Mouse (Mus musculus): ENCODE data around the gene Rerg. TPM values are rescaled to one million over a fixed set of nuclear protein-coding genes. Genes with fewer than 3 reads are reported as not detected.
A peak's percentile ranks its signal among the peaks of the same experiment; 100 is the strongest.

Gene Rerg
- polyA plus RNA-seq, 1 experiment from 2014 or later, result 5.5 TPM

DNA sequence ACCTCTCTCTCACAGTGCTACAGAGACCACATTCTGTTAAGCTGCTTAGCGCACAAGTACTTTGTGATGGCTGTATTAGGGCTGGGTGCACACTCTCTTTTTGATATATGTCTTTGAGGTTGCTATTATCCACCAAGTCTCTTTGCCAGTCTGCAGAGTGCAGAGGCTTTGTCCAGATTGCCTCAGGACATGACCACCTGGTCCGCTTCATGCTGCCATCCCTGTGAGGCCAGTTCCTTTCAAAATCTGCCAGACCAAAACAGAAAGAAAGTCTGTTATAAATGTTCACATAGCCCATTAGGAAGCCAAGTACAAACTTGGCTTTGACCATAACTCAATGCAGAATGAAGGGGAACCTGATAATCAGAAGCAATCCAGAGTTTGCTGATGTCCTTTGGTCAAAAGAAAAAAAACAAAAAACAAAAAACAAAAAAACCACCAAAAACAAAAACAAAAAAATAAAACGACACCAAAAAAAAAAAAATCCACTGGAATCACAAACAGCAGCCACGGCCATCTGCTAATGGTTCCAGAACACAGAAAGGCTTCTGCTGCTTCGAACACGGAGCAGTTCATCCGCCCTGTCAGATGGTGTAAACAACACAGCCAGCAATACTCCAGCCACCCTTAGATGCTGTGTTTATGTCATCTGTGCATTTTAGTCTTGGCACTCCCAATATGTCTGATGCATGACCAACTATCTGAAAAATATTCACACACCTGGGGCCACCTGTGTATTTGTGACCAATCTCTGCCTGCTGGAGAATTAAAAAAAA, 68.2 kb downstream of the Rerg start:
- no peak overlapping the region for H3K4me3 ChIP-seq
- H3K9ac ChIP-seq, result no peak overlapping the region
- WGBS, result 78% methylated on average over 7 of the region's 7 CpGs
- H3K4me1 ChIP-seq (replicated peaks), result no peaks in the 10 kb centered on the region
- no peak for ATAC-seq (replicated peaks; ENCODE audit: insufficient number of reproducible peaks, insufficient read depth, low FRiP score, low read depth)
- no peaks in the 10 kb centered on the region for H3K9me3 ChIP-seq (replicated peaks)
- no peak overlapping the region for H3K4me2 ChIP-seq
- H3K36me3 ChIP-seq, result no peaks in the 10 kb centered on the region
- H3K27ac ChIP-seq, result no peak overlapping the region
- H3K27me3 ChIP-seq, result no peaks in the 10 kb centered on the region

DNA sequence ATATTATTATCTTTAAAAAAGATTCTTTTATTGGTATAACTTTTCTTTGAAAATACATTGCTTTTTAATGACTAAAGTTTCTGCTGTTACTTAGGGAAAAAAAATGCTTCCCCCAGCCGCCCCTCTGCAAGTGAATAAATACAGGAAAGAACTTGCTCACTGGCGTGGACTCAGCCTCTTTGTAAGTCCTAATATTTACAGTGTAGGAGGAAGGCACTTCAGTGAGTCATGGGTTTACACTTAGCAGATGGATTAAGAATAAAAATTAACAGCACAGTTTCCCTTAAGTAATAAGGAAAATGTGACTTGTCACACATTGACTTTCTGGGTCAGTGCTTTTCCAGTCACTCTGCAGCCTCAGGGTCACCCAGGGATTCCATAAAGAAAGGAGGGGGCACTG, 70.0 kb downstream of the Rerg start:
- no peak for ATAC-seq (replicated peaks; ENCODE audit: insufficient number of reproducible peaks, insufficient read depth, low FRiP score, low read depth)
- Histone ChIP-seq H3K4me2 (no peak overlapping the region), H3K27me3 (no peaks in the 10 kb centered on the region), H3K4me1 (replicated peaks) (no peaks in the 10 kb centered on the region), H3K36me3 (no peaks in the 10 kb centered on the region), H3K9ac (no peak overlapping the region), H3K4me3 (no peak overlapping the region), H3K27ac (no peak overlapping the region), H3K9me3 (replicated peaks) (no peaks in the 10 kb centered on the region)
- 59% methylated on average over 2 of the region's 2 CpGs for WGBS

DNA sequence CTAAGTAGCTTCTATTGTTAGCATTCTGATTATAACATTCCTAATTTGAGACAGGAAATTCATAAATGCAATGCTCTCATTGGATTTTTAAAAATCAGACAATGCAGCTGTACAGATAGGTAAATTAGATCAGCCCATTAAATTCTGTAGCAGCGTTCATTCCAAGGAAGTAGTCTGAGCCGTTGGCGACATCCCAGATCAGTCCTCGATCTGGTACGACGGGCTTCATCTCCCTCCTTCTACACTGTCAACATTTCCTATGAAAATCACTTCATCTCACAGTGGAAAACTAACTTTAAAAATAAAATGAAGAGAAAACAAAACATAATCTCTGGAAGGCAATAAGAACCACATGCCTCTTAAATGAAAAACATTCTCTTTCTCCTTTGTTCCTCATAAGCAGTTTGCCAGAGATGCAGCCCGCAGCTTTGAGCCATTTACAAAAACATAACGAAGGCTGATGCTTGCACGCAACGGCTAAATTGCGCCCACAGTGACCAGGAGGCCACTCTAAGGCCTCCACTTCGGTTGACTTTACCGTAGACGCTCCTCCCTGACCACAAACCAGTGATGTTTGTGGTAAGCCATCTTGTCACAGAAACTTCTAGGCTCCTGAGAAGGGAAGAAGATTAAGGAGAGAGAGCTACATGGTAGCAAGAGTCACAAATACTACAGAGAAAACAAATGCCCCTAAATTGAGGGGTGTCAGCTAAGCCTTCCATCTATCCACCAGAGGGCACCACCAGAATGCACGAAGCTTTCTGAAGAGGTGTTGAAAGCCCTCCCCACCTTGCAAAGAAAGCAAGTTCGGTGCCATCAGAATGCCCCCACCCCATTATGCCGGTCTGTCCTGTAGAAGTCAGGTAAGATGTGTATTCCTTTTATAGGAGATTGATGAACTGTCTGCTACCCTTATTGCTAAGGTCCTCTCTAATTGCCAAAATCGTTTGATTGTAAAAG, 71.8 kb downstream of the Rerg start:
- Histone ChIP-seq H3K4me1 (replicated peaks) (no peaks in the 10 kb centered on the region), H3K27ac (no peak overlapping the region), H3K4me3 (no peak overlapping the region), H3K36me3 (no peaks in the 10 kb centered on the region), H3K9ac (no peak overlapping the region), H3K4me2 (no peak overlapping the region), H3K27me3 (no peaks in the 10 kb centered on the region), H3K9me3 (replicated peaks) (no peaks in the 10 kb centered on the region)
- no peak for ATAC-seq (replicated peaks; ENCODE audit: insufficient number of reproducible peaks, insufficient read depth, low FRiP score, low read depth)
- WGBS, result 62% methylated on average over 18 of the region's 18 CpGs

DNA sequence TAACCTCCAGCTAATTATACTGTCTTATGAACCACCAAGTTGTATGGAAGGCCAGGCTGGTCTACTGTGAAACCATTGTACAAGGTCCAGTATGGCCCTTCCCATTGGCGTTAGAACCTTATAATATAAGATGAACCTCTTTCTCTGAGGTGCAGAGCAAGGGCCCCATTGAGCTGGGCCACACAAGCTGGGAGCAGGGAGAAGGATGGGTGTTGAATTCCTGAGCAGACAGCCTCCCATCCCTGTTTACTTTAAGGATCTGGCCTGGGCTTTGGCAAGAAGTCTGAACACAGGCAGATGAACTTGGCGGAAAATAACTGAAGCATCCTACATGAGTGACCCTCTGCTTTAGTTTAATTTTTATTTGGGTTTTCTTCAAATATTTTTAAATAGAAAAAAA, 75.8 kb downstream of the Rerg start:
- 83% methylated on average over 2 of the region's 2 CpGs for WGBS
- Histone ChIP-seq H3K4me1 (replicated peaks) (no peaks in the 10 kb centered on the region), H3K27me3 (no peaks in the 10 kb centered on the region), H3K9ac (no peak overlapping the region), H3K4me2 (no peak overlapping the region), H3K9me3 (replicated peaks) (no peaks in the 10 kb centered on the region), H3K36me3 (no peaks in the 10 kb centered on the region), H3K27ac (no peak overlapping the region), H3K4me3 (no peak overlapping the region)
- ATAC-seq (replicated peaks; ENCODE audit: insufficient number of reproducible peaks, insufficient read depth, low FRiP score, low read depth), result no peak

DNA sequence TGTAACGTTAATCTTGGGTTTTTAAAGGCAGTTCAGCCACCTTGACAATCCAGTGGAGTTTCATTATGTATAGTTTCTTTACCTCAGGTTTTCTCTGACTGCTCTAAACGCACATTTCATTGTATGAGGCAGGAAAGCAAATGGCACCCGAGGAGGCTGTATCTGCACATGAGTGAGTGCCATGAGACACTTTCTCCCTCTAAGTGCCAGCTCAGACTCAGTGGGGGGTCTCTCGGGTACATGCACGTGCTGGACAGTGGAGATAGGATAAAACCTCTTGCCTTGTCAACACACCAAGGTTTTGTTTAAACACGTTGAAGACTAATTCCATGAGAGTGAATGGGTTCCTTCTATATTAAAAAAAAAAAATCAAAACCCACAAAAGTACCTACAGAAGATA, 81.8 kb downstream of the Rerg start:
- H3K27ac ChIP-seq, result no peak overlapping the region
- H3K4me2 ChIP-seq, result no peak overlapping the region
- H3K9me3 ChIP-seq (replicated peaks), result no peaks in the 10 kb centered on the region
- H3K4me1 ChIP-seq (replicated peaks), result no peaks in the 10 kb centered on the region
- H3K27me3 ChIP-seq, result no peaks in the 10 kb centered on the region
- ATAC-seq (replicated peaks; ENCODE audit: insufficient number of reproducible peaks, insufficient read depth, low FRiP score, low read depth), result no peak
- H3K36me3 ChIP-seq, result no peaks in the 10 kb centered on the region
- WGBS, result 55% methylated on average over 6 of the region's 6 CpGs
- no peak overlapping the region for H3K4me3 ChIP-seq
- H3K9ac ChIP-seq, result no peak overlapping the region

DNA sequence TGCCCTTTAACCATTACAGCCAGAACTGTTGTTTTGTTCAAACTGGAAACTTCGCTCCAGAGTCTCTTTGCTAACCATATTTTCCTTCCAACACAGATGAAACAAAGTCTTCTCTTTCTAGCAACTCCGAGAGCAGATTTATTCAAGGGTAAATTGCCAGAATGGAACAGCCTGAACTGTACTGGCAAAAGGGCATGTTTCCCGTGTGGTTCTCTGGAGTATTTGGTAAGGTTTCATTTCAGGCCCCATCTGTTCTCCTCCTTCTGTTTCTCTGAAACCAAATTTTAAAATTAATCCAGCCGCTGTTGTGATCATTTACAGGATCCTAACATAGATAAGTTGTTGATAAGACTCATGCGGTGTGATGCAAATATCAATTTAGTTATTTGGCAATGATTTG, 82.3 kb downstream of the Rerg start:
- Histone ChIP-seq H3K9me3 (replicated peaks) (no peaks in the 10 kb centered on the region), H3K27me3 (no peaks in the 10 kb centered on the region), H3K4me1 (replicated peaks) (no peaks in the 10 kb centered on the region), H3K36me3 (no peaks in the 10 kb centered on the region), H3K4me2 (no peak overlapping the region), H3K4me3 (no peak overlapping the region), H3K27ac (no peak overlapping the region), H3K9ac (no peak overlapping the region)
- 80% methylated on average over 5 of the region's 5 CpGs for WGBS
- no peak for ATAC-seq (replicated peaks; ENCODE audit: insufficient number of reproducible peaks, insufficient read depth, low FRiP score, low read depth)

DNA sequence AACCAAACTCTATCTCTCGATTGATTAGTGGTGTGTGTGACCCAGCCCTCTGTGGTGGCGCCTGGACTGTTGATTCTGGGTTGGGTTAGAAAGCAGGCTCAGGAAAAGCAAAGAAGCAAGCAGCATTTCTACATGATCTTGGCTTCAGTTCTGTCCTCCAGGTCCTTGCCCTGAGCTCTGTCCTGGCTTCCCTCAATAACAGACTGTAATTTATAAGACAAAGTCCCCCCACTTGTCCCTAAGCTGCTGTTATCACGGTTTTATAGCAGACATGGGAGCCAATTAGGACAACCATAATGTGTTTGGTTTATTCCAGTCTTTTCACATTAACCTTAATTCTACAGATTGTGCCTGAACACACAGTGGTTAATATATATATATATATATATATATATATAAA, 82.8 kb downstream of the Rerg start:
- H3K27me3 ChIP-seq, result no peaks in the 10 kb centered on the region
- 67% methylated on average over 3 of the region's 3 CpGs for WGBS
- ATAC-seq (replicated peaks; ENCODE audit: insufficient number of reproducible peaks, insufficient read depth, low FRiP score, low read depth), result no peak

DNA sequence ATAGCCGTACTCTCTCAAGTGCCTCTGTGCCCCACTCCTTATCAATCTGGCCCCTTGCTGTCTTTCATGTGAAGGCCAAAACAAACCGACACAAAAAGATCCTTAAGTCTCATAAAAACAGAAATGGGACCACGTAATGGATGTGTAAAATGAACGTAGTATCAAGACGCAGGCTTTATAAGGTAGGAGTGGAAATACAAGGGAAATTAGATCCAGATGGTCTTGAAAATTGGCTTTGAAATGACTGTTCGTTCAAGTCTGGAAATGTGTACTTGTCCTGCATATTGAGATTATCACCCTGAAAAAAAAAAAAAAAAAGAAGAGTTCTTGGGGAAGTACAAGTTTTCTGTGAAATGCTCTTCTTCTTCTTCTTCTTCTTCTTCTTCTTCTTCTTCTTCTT, 90.6 kb downstream of the Rerg start:
- no peaks in the 10 kb centered on the region for H3K27me3 ChIP-seq
- H3K27ac ChIP-seq, result no peak overlapping the region
- 62% methylated on average over 6 of the region's 6 CpGs for WGBS
- ATAC-seq (replicated peaks; ENCODE audit: insufficient number of reproducible peaks, insufficient read depth, low FRiP score, low read depth), result no peak
- no peak overlapping the region for H3K9ac ChIP-seq
- H3K4me3 ChIP-seq, result no peak overlapping the region
- no peaks in the 10 kb centered on the region for H3K9me3 ChIP-seq (replicated peaks)
- no peaks in the 10 kb centered on the region for H3K4me1 ChIP-seq (replicated peaks)
- no peak overlapping the region for H3K4me2 ChIP-seq
- H3K36me3 ChIP-seq, result no peaks in the 10 kb centered on the region

More for the DNA sequence above, 82.8 kb downstream of the Rerg start:
- no peak overlapping the region for H3K4me3 ChIP-seq
- no peak overlapping the region for H3K27ac ChIP-seq
- H3K9me3 ChIP-seq (replicated peaks), result no peaks in the 10 kb centered on the region
- no peak overlapping the region for H3K4me2 ChIP-seq
- H3K4me1 ChIP-seq (replicated peaks), result no peaks in the 10 kb centered on the region
- H3K9ac ChIP-seq, result no peak overlapping the region
- no peaks in the 10 kb centered on the region for H3K36me3 ChIP-seq

DNA sequence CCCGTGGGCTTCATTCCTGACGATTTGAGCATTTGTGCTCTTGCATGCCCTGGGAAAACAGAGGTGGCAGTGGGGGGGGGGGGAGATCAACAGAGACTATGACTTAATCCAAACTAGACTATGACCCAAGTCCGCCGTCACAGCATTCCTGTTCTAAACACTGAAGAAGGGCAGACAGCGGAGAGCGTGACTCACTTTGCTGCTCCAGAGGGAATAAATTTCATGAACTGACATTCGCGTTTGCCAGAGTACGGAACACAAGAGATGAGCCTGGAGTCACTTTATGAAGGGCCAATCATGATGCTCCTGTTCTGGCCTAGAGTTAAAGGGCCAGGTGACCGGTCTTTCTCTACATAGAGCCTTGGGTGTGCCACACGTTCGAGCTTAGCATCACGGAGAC, 93.6 kb downstream of the Rerg start:
- no peaks in the 10 kb centered on the region for H3K4me1 ChIP-seq (replicated peaks)
- no peaks in the 10 kb centered on the region for H3K36me3 ChIP-seq
- no peak for ATAC-seq (replicated peaks; ENCODE audit: insufficient number of reproducible peaks, insufficient read depth, low FRiP score, low read depth)
- no peak overlapping the region for H3K9ac ChIP-seq
- WGBS, result 82% methylated on average over 13 of the region's 13 CpGs
- 0 out of 2 replicates have a peak overlapping the region, but pooled peaks have one; percentile 25 for H3K27ac ChIP-seq
- no peaks in the 10 kb centered on the region for H3K9me3 ChIP-seq (replicated peaks)
- H3K4me2 ChIP-seq, result no peak overlapping the region
- H3K4me3 ChIP-seq, result no peak overlapping the region
- H3K27me3 ChIP-seq, result no peaks in the 10 kb centered on the region

DNA sequence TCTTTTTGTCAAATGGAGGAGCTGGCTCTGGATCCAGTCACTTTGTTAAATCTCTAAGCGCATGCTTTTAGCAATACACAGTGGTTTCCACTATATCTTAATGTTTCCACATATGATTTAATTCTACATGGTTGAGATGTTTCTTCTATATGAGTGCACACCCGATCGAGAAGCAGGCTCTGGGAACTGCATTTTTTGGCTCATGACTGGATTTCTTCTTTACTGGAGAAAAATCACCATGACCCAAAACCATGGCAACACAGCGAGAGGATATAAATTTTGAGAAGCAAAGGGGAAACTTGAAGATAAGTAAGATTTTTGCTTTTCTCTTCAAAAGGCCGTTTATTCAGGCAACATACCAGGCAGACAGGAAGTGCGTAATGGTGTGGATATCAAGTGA, 94.1 kb downstream of the Rerg start:
- H3K9me3 ChIP-seq (replicated peaks), result no peaks in the 10 kb centered on the region
- H3K4me2 ChIP-seq, result no peak overlapping the region
- 66% methylated on average over 6 of the region's 6 CpGs for WGBS
- H3K4me3 ChIP-seq, result no peak overlapping the region
- no peak for ATAC-seq (replicated peaks; ENCODE audit: insufficient number of reproducible peaks, insufficient read depth, low FRiP score, low read depth)
- no peaks in the 10 kb centered on the region for H3K36me3 ChIP-seq
- H3K4me1 ChIP-seq (replicated peaks), result no peaks in the 10 kb centered on the region
- H3K9ac ChIP-seq, result no peak overlapping the region
- H3K27me3 ChIP-seq, result no peaks in the 10 kb centered on the region
- H3K27ac ChIP-seq, result 0 out of 2 replicates have a peak overlapping the region, but pooled peaks have one; percentile 25

DNA sequence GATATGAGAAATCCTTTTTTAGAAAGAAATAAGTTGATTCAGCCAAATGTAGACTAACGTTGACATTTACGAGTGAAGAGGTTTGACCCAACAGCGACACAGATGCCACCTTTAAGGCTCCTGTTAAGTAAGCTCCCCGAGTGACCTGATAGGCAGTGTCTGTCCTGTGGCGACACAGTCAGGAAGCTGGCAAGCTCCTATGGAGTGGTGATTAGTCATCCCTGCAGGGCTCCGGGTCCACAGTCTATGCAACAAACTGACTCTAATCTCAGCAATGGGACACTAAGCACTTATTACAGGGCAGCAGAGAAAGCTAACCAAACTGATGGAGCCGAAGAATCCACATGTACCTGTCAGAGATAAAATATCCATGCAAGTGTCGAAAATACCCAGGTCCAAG, 98.0 kb downstream of the Rerg start:
- Histone ChIP-seq H3K9me3 (replicated peaks) (no peaks in the 10 kb centered on the region), H3K27me3 (no peaks in the 10 kb centered on the region), H3K4me3 (no peak overlapping the region), H3K36me3 (no peaks in the 10 kb centered on the region), H3K4me1 (replicated peaks) (no peaks in the 10 kb centered on the region), H3K27ac (no peak overlapping the region), H3K4me2 (no peak overlapping the region), H3K9ac (no peak overlapping the region)
- WGBS, result 46% methylated on average over 8 of the region's 8 CpGs
- ATAC-seq (replicated peaks; ENCODE audit: insufficient number of reproducible peaks, insufficient read depth, low FRiP score, low read depth), result no peak
